In genomic region chr13:37468304-37469178, GRCm38 (mm10) we compare ENCODE assay signal across 8 mouse cellular contexts.
DNase-seq lines count a peak whose midpoint lies in the region; ATAC-seq and TF ChIP-seq lines count a peak whose summit lies in the region.
"Had no signal": no experiment of that assay in that cellular context is flagged by ENCODE, and none has a peak within 500 bp of the region (broad histone marks: within the 10 kb centered on the region; RNA-seq: fewer than 3 reads in every experiment).

No protein-coding gene starts in this region.

- H3K27me3 ChIP-seq in kidney, embryonic 16.5 days (ENCODE audit: insufficient read depth, low read length) = no peaks in the 10 kb centered on the region
- H3K27me3 ChIP-seq in kidney, adult 2 months (replicated peaks; ENCODE audit: control insufficient read depth, insufficient read depth, low read length) = no peaks in the 10 kb centered on the region
- no peaks in the 10 kb centered on the region for H3K27me3 ChIP-seq in heart, postnatal 0 days (ENCODE audit: control insufficient read depth, insufficient read depth, low read length)
- H3K27me3 ChIP-seq in limb, embryonic 14.5 days (ENCODE audit: control insufficient read depth, insufficient read depth, low read length) = no peaks in the 10 kb centered on the region
- no peaks in the 10 kb centered on the region; the same call in 1 of the 2 replicates for H3K27me3 ChIP-seq in neural tube, embryonic 14.5 days (ENCODE audit: control insufficient read depth, insufficient read depth, low read length)

- peak; percentile 87 for ATAC-seq in kidney, embryonic 16.5 days (ENCODE audit: low FRiP score, low TSS enrichment)
- no peak for ATAC-seq in heart, postnatal 0 days (ENCODE audit: insufficient read depth, low read depth)
- no peak for ATAC-seq in limb, embryonic 14.5 days (ENCODE audit: low FRiP score, low read depth)
- ATAC-seq in neural tube, embryonic 14.5 days (ENCODE audit: low read depth) = peak; percentile 25; the same call in 1 of the 2 replicates
- no peak for ATAC-seq in erythroblast, adult 5-6 weeks (replicated peaks; ENCODE audit: low FRiP score, poor library complexity, severe bottlenecking)

- no peaks in the 10 kb centered on the region for H3K9me3 ChIP-seq in kidney, embryonic 16.5 days (ENCODE audit: low read length)
- H3K9me3 ChIP-seq in heart, postnatal 0 days (replicated peaks; ENCODE audit: control insufficient read depth, low read length) = no peaks in the 10 kb centered on the region
- no peaks in the 10 kb centered on the region for H3K9me3 ChIP-seq in limb, embryonic 14.5 days (ENCODE audit: control insufficient read depth, low read length)
- H3K9me3 ChIP-seq in neural tube, embryonic 14.5 days (ENCODE audit: control insufficient read depth, low read length) = no peaks in the 10 kb centered on the region

- peak overlapping the region; percentile 14 for H3K9ac ChIP-seq in kidney, embryonic 16.5 days (replicated peaks; ENCODE audit: low read length)
- no peak overlapping the region for H3K9ac ChIP-seq in heart, postnatal 0 days (replicated peaks; ENCODE audit: low read depth, low read length)
- peak overlapping the region; percentile 12; the same call in 1 of the 2 replicates for H3K9ac ChIP-seq in limb, embryonic 14.5 days (ENCODE audit: low read depth, low read length, severe bottlenecking)
- 0 out of 2 replicates have a peak overlapping the region, but pooled peaks have one; percentile 11 for H3K9ac ChIP-seq in neural tube, embryonic 14.5 days (replicated peaks; ENCODE audit: low read depth, low read length)

- no peak overlapping the region for H3K4me3 ChIP-seq in kidney, embryonic 16.5 days (ENCODE audit: low read length)
- H3K4me3 ChIP-seq in kidney, adult 2 months (ENCODE audit: insufficient read depth, low read depth, low read length) = no peak overlapping the region
- no peak overlapping the region for H3K4me3 ChIP-seq in heart, postnatal 0 days (ENCODE audit: low read depth, low read length)
- H3K4me3 ChIP-seq in limb, embryonic 14.5 days (replicated peaks; ENCODE audit: low read length) = no peak overlapping the region
- no peak overlapping the region for H3K4me3 ChIP-seq in neural tube, embryonic 14.5 days (ENCODE audit: low read depth, low read length)

- peaks cover 26% of the 10 kb centered on the region for H3K4me1 ChIP-seq in kidney, embryonic 16.5 days (ENCODE audit: insufficient read depth, low read length)
- H3K4me1 ChIP-seq in kidney, adult 2 months (ENCODE audit: control insufficient read depth, insufficient read depth, low read length) = no peaks in the 10 kb centered on the region
- peaks cover 8% of the 10 kb centered on the region for H3K4me1 ChIP-seq in heart, postnatal 0 days (ENCODE audit: control insufficient read depth, insufficient read depth)
- peaks cover 14% of the 10 kb centered on the region; the same call in 1 of the 2 replicates for H3K4me1 ChIP-seq in limb, embryonic 14.5 days (ENCODE audit: control insufficient read depth, insufficient read depth, low read length)
- H3K4me1 ChIP-seq in neural tube, embryonic 14.5 days (ENCODE audit: control insufficient read depth, insufficient read depth, low read length) = peaks cover 3% of the 10 kb centered on the region; the same call in 1 of the 2 replicates

- no peak for TF ChIP-seq CTCF in kidney, adult 2 months (conservative IDR thresholded peaks at IDR 0.05; ENCODE audit: insufficient read depth, insufficient read length, low read depth, low read length)
- no peak for TF ChIP-seq CTCF in heart, postnatal 0 days (IDR thresholded peaks at IDR 0.05; ENCODE audit: low read depth)

- no peak for TF ChIP-seq POLR2A in kidney, adult 2 months (IDR thresholded peaks at IDR 0.05; ENCODE audit: low read depth, low read length)
- TF ChIP-seq POLR2A in limb, embryonic 14.5 days (IDR thresholded peaks at IDR 0.05; ENCODE audit: borderline replicate concordance, extremely low read depth, insufficient read depth, insufficient read length) = no peak

- H3K4me2 ChIP-seq in kidney, embryonic 16.5 days (replicated peaks; ENCODE audit: low read depth, low read length) = peak overlapping the region; percentile 27; the same call in 1 of the 2 replicates
- 0 out of 2 replicates have a peak overlapping the region, but pooled peaks have one; percentile 19 for H3K4me2 ChIP-seq in heart, postnatal 0 days (ENCODE audit: low read depth, low read length)
- H3K4me2 ChIP-seq in limb, embryonic 14.5 days (replicated peaks; ENCODE audit: low read depth, low read length, severe bottlenecking) = no peak overlapping the region; the same call in 1 of the 2 replicates
- H3K4me2 ChIP-seq in neural tube, embryonic 14.5 days (ENCODE audit: low read depth, low read length) = peak overlapping the region; percentile 4; the same call in 1 of the 2 replicates

- no peak for TF ChIP-seq EP300 in heart, postnatal 0 days (IDR thresholded peaks at IDR 0.05; ENCODE audit: low read depth)

- H3K27ac ChIP-seq in kidney, embryonic 16.5 days (ENCODE audit: low read length) = peak overlapping the region; percentile 70
- H3K27ac ChIP-seq in kidney, adult 2 months (ENCODE audit: insufficient read depth, low read depth, low read length) = no peak overlapping the region
- peak overlapping the region; percentile 44; the same call in 1 of the 2 replicates for H3K27ac ChIP-seq in heart, postnatal 0 days (ENCODE audit: low read depth)
- H3K27ac ChIP-seq in limb, embryonic 14.5 days (replicated peaks; ENCODE audit: low read depth, low read length) = no peak overlapping the region
- H3K27ac ChIP-seq in neural tube, embryonic 14.5 days (ENCODE audit: low read depth, low read length) = no peak overlapping the region
- H3K27ac ChIP-seq: macrophage had no signal

- DNase-seq in kidney, adult 2 months = no peak
- DNase-seq in heart, postnatal 0 days (ENCODE audit: low spot score) = no peak
- DNase-seq in limb, embryonic 14.5 days (ENCODE audit: low spot score) = no peak
- DNase-seq in right cerebral cortex, postnatal 25 days = no peak

- no peaks in the 10 kb centered on the region for H3K36me3 ChIP-seq in kidney, embryonic 16.5 days (ENCODE audit: insufficient read depth, low read length)
- H3K36me3 ChIP-seq in kidney, adult 2 months (ENCODE audit: control insufficient read depth, insufficient read depth, low read length) = no peaks in the 10 kb centered on the region
- no peaks in the 10 kb centered on the region for H3K36me3 ChIP-seq in heart, postnatal 0 days (replicated peaks; ENCODE audit: control insufficient read depth, insufficient read depth, low read length)
- no peaks in the 10 kb centered on the region for H3K36me3 ChIP-seq in limb, embryonic 14.5 days (ENCODE audit: control insufficient read depth, insufficient read depth, low read length)
- no peaks in the 10 kb centered on the region for H3K36me3 ChIP-seq in neural tube, embryonic 14.5 days (ENCODE audit: control insufficient read depth, insufficient read depth, low read length)

- WGBS in kidney, embryonic 16.5 days = 30% methylated on average over 17 of the region's 17 CpGs
- WGBS in kidney, adult 2 months = 71% methylated on average over 17 of the region's 17 CpGs
- WGBS in heart, postnatal 0 days = 60% methylated on average over 17 of the region's 17 CpGs
- WGBS in limb, embryonic 14.5 days = 43% methylated on average over 17 of the region's 17 CpGs
- 36% methylated on average over 17 of the region's 17 CpGs for WGBS in neural tube, embryonic 14.5 days

Comparison
In these comparisons a context has a peak if more than half of its experiments do, and no peak if none do; other contexts are left out.
1. H3K27ac ChIP-seq: peak in kidney, embryonic 16.5 days (single experiment) and heart, postnatal 0 days (single experiment); none in kidney, adult 2 months (single experiment), limb, embryonic 14.5 days (single experiment) and neural tube, embryonic 14.5 days (single experiment).
2. ATAC-seq: peak in kidney, embryonic 16.5 days (single experiment) and neural tube, embryonic 14.5 days (single experiment); none in heart, postnatal 0 days (single experiment), limb, embryonic 14.5 days (single experiment) and erythroblast, adult 5-6 weeks (single experiment).